Mouse (Mus musculus): ENCODE measurements around the gene Pard3. TPM values are rescaled to one million over a fixed set of nuclear protein-coding genes. Genes with fewer than 3 reads are reported as not detected.

Gene Pard3
- polyA plus RNA-seq, 1 experiment from 2014 or later: 14.6 TPM

GRCm38 (mm10) chr8:127557566-127557965, 493.9 kb downstream of the Pard3 start:
- Histone ChIP-seq H3K36me3 (ENCODE audit: control insufficient read depth, insufficient read depth, low read length) (no peaks in the 10 kb centered on the region), H3K4me3 (ENCODE audit: low read depth, low read length) (no peak overlapping the region), H3K9me3 (replicated peaks; ENCODE audit: control insufficient read depth, low read length, poor library complexity, severe bottlenecking) (no peaks in the 10 kb centered on the region), H3K9ac (ENCODE audit: low read depth, low read length) (no peak overlapping the region), H3K4me2 (ENCODE audit: low read length) (no peak overlapping the region), H3K27ac (ENCODE audit: low read length) (no peak overlapping the region), H3K27me3 (ENCODE audit: control insufficient read depth, insufficient read depth, low read depth, low read length) (no peaks in the 10 kb centered on the region), H3K4me1 (ENCODE audit: control insufficient read depth, insufficient read depth, low read length) (peaks cover 4% of the 10 kb centered on the region; the same call in 1 of the 2 replicates)
- no peak for ATAC-seq

GRCm38 (mm10) chr8:127563634-127564033, 499.9 kb downstream of the Pard3 start:
- WGBS: 93% methylated on average over 5 of the region's 5 CpGs
- H3K27me3 ChIP-seq (ENCODE audit: control insufficient read depth, insufficient read depth, low read depth, low read length): no peaks in the 10 kb centered on the region
- H3K9ac ChIP-seq (ENCODE audit: low read depth, low read length): no peak overlapping the region
- H3K36me3 ChIP-seq (ENCODE audit: control insufficient read depth, insufficient read depth, low read length): no peaks in the 10 kb centered on the region
- no peak overlapping the region for H3K4me3 ChIP-seq (ENCODE audit: low read depth, low read length)
- H3K9me3 ChIP-seq (replicated peaks; ENCODE audit: control insufficient read depth, low read length, poor library complexity, severe bottlenecking): no peaks in the 10 kb centered on the region
- peaks cover 2% of the 10 kb centered on the region; the same call in 1 of the 2 replicates for H3K4me1 ChIP-seq (ENCODE audit: control insufficient read depth, insufficient read depth, low read length)
- no peak overlapping the region for H3K4me2 ChIP-seq (ENCODE audit: low read length)
- no peak for ATAC-seq
- H3K27ac ChIP-seq (ENCODE audit: low read length): no peak overlapping the region

GRCm38 (mm10) chr8:127564426-127564825, 500.7 kb downstream of the Pard3 start:
- H3K27me3 ChIP-seq (ENCODE audit: control insufficient read depth, insufficient read depth, low read depth, low read length): no peaks in the 10 kb centered on the region
- WGBS: 24% methylated on average over 4 of the region's 4 CpGs
- peaks cover 7% of the 10 kb centered on the region; the same call in 1 of the 2 replicates for H3K4me1 ChIP-seq (ENCODE audit: control insufficient read depth, insufficient read depth, low read length)
- no peak overlapping the region for H3K4me2 ChIP-seq (ENCODE audit: low read length)
- no peak overlapping the region for H3K4me3 ChIP-seq (ENCODE audit: low read depth, low read length)
- no peaks in the 10 kb centered on the region for H3K9me3 ChIP-seq (replicated peaks; ENCODE audit: control insufficient read depth, low read length, poor library complexity, severe bottlenecking)
- no peak for ATAC-seq
- no peaks in the 10 kb centered on the region for H3K36me3 ChIP-seq (ENCODE audit: control insufficient read depth, insufficient read depth, low read length)
- no peak overlapping the region for H3K27ac ChIP-seq (ENCODE audit: low read length)
- H3K9ac ChIP-seq (ENCODE audit: low read depth, low read length): no peak overlapping the region

- Histone ChIP-seq H3K27ac (ENCODE audit: low read length) (no peak overlapping the region), H3K4me3 (ENCODE audit: low read depth, low read length) (no peak overlapping the region), H3K27me3 (ENCODE audit: control insufficient read depth, insufficient read depth, low read depth, low read length) (no peaks in the 10 kb centered on the region), H3K9me3 (replicated peaks; ENCODE audit: control insufficient read depth, low read length, poor library complexity, severe bottlenecking) (no peaks in the 10 kb centered on the region), H3K9ac (ENCODE audit: low read depth, low read length) (no peak overlapping the region), H3K4me1 (ENCODE audit: control insufficient read depth, insufficient read depth, low read length) (peaks cover 7% of the 10 kb centered on the region; the same call in 1 of the 2 replicates), H3K36me3 (ENCODE audit: control insufficient read depth, insufficient read depth, low read length) (no peaks in the 10 kb centered on the region), H3K4me2 (ENCODE audit: low read length) (no peak overlapping the region)
- ATAC-seq: no peak
- 88% methylated on average over 5 of the region's 5 CpGs for WGBS
Observed at GRCm38 (mm10) chr8:127569212-127569611, 505.5 kb downstream of the Pard3 start.

GRCm38 (mm10) chr8:127570527-127570926, 506.8 kb downstream of the Pard3 start:
- Histone ChIP-seq H3K4me1 (ENCODE audit: control insufficient read depth, insufficient read depth, low read length) (peaks cover 7% of the 10 kb centered on the region; the same call in 1 of the 2 replicates), H3K36me3 (ENCODE audit: control insufficient read depth, insufficient read depth, low read length) (no peaks in the 10 kb centered on the region), H3K27ac (ENCODE audit: low read length) (no peak overlapping the region), H3K4me2 (ENCODE audit: low read length) (no peak overlapping the region), H3K9me3 (replicated peaks; ENCODE audit: control insufficient read depth, low read length, poor library complexity, severe bottlenecking) (no peaks in the 10 kb centered on the region), H3K4me3 (ENCODE audit: low read depth, low read length) (no peak overlapping the region), H3K27me3 (ENCODE audit: control insufficient read depth, insufficient read depth, low read depth, low read length) (no peaks in the 10 kb centered on the region), H3K9ac (ENCODE audit: low read depth, low read length) (no peak overlapping the region)
- 96% methylated on average over 1 of the region's 1 CpGs for WGBS
- no peak for ATAC-seq

GRCm38 (mm10) chr8:127572493-127572892, 508.8 kb downstream of the Pard3 start:
- Histone ChIP-seq H3K27me3 (ENCODE audit: control insufficient read depth, insufficient read depth, low read depth, low read length) (no peaks in the 10 kb centered on the region), H3K36me3 (ENCODE audit: control insufficient read depth, insufficient read depth, low read length) (no peaks in the 10 kb centered on the region), H3K4me2 (ENCODE audit: low read length) (no peak overlapping the region), H3K27ac (ENCODE audit: low read length) (no peak overlapping the region), H3K4me1 (ENCODE audit: control insufficient read depth, insufficient read depth, low read length) (peaks cover 7% of the 10 kb centered on the region; the same call in 1 of the 2 replicates), H3K4me3 (ENCODE audit: low read depth, low read length) (no peak overlapping the region), H3K9ac (ENCODE audit: low read depth, low read length) (no peak overlapping the region), H3K9me3 (replicated peaks; ENCODE audit: control insufficient read depth, low read length, poor library complexity, severe bottlenecking) (no peaks in the 10 kb centered on the region)
- WGBS: 85% methylated on average over 4 of the region's 4 CpGs
- ATAC-seq: no peak

GRCm38 (mm10) chr8:127576657-127577056, 513.0 kb downstream of the Pard3 start:
- Histone ChIP-seq H3K27ac (ENCODE audit: low read length) (no peak overlapping the region), H3K27me3 (ENCODE audit: control insufficient read depth, insufficient read depth, low read depth, low read length) (no peaks in the 10 kb centered on the region), H3K9ac (ENCODE audit: low read depth, low read length) (no peak overlapping the region), H3K4me2 (ENCODE audit: low read length) (no peak overlapping the region), H3K36me3 (ENCODE audit: control insufficient read depth, insufficient read depth, low read length) (no peaks in the 10 kb centered on the region), H3K9me3 (replicated peaks; ENCODE audit: control insufficient read depth, low read length, poor library complexity, severe bottlenecking) (no peaks in the 10 kb centered on the region), H3K4me1 (ENCODE audit: control insufficient read depth, insufficient read depth, low read length) (no peaks in the 10 kb centered on the region), H3K4me3 (ENCODE audit: low read depth, low read length) (no peak overlapping the region)
- ATAC-seq: no peak
- 95% methylated on average over 4 of the region's 4 CpGs for WGBS

- no peaks in the 10 kb centered on the region for H3K9me3 ChIP-seq (replicated peaks; ENCODE audit: control insufficient read depth, low read length, poor library complexity, severe bottlenecking)
- no peak overlapping the region for H3K9ac ChIP-seq (ENCODE audit: low read depth, low read length)
- H3K4me3 ChIP-seq (ENCODE audit: low read depth, low read length): no peak overlapping the region
- ATAC-seq: no peak
- no peaks in the 10 kb centered on the region for H3K27me3 ChIP-seq (ENCODE audit: control insufficient read depth, insufficient read depth, low read depth, low read length)
- WGBS: 42% methylated on average over 6 of the region's 6 CpGs
- no peaks in the 10 kb centered on the region for H3K4me1 ChIP-seq (ENCODE audit: control insufficient read depth, insufficient read depth, low read length)
- no peak overlapping the region for H3K27ac ChIP-seq (ENCODE audit: low read length)
- no peaks in the 10 kb centered on the region for H3K36me3 ChIP-seq (ENCODE audit: control insufficient read depth, insufficient read depth, low read length)
- no peak overlapping the region for H3K4me2 ChIP-seq (ENCODE audit: low read length)
Observed at GRCm38 (mm10) chr8:127577656-127578055, 514.0 kb downstream of the Pard3 start.

GRCm38 (mm10) chr8:127579436-127579835, 515.7 kb downstream of the Pard3 start:
- no peaks in the 10 kb centered on the region for H3K36me3 ChIP-seq (ENCODE audit: control insufficient read depth, insufficient read depth, low read length)
- no peaks in the 10 kb centered on the region for H3K9me3 ChIP-seq (replicated peaks; ENCODE audit: control insufficient read depth, low read length, poor library complexity, severe bottlenecking)
- no peak for ATAC-seq
- no peak overlapping the region for H3K4me3 ChIP-seq (ENCODE audit: low read depth, low read length)
- H3K27ac ChIP-seq (ENCODE audit: low read length): no peak overlapping the region
- no peaks in the 10 kb centered on the region for H3K27me3 ChIP-seq (ENCODE audit: control insufficient read depth, insufficient read depth, low read depth, low read length)
- WGBS: 90% methylated on average over 9 of the region's 9 CpGs
- H3K4me2 ChIP-seq (ENCODE audit: low read length): no peak overlapping the region
- no peak overlapping the region for H3K9ac ChIP-seq (ENCODE audit: low read depth, low read length)
- no peaks in the 10 kb centered on the region for H3K4me1 ChIP-seq (ENCODE audit: control insufficient read depth, insufficient read depth, low read length)
